Mouse (Mus musculus): ENCODE results near the gene Slc4a3.

Slc4a3 gene

DNA sequence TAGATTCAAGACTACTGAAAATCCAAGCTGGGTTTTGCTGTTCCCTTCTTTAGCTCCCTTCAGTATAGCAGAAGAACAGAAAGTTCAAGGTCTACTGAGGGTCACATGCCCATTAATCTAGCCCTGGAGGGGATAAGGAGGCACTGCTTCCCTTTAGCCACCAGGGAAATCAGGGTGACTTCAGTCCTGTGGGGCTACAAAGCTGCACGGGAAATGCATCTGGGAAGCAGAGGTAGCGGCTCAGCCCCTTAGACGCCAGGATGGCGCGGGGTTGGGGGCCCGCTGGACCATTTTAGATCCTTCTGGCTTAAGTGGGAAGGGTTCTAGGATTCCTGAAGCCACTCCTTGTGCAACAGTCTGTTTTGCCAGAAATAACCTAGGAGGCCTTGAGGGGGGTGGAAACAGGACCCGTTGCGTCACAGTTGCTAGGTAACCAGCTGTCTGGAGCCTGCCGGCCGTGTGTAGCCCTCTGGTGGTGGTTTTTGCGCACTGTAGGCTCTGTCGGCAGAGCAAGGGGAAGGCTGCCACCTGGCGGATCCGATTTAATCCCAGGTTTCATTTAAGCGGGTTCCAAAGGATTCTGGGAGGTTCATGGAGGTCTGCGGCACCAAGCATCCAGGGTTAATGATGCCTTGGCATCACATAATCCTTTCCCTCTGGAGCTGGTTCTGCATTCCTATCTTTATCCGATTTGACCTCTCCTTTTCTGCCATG lies 13.3 kb downstream of the Slc4a3 start:
- peak; percentile 97 for DNase-seq (ENCODE audit: low read depth, low spot score)

DNA sequence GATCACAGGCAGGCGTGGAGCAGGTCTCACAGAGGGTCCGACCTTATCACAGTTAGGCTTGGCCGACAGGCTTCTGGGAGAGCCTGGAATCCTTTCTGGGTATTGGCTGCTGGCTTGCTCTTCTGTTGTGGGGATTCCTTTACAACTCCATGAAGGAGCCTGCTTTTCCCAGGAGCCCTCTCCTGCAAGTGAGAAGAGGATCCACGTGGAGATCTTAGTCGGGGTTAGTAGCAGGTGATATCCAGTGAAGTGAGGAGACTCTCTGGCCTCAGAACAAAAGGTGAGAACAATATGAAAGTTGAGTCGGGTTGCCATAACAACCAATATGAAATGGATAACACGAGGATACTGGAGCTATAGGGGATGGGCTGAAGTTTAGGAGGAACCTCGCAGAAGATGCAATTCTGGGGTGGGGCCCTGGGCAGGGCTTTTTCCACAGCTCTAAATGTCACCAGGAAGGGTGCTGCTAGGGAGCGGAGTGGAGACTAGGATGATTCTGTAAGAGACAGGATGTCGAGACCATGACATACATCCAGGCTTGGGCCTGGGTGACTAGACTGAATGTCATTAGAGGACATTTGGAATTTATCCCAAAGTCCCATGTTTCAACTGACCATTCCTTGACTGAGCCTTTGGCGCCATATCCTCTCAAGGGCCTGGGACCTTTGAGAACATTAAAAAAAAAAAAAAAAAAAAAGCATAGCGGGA lies 14.3 kb downstream of the Slc4a3 start:
- no peak for DNase-seq (ENCODE audit: low read depth, low spot score)

DNA sequence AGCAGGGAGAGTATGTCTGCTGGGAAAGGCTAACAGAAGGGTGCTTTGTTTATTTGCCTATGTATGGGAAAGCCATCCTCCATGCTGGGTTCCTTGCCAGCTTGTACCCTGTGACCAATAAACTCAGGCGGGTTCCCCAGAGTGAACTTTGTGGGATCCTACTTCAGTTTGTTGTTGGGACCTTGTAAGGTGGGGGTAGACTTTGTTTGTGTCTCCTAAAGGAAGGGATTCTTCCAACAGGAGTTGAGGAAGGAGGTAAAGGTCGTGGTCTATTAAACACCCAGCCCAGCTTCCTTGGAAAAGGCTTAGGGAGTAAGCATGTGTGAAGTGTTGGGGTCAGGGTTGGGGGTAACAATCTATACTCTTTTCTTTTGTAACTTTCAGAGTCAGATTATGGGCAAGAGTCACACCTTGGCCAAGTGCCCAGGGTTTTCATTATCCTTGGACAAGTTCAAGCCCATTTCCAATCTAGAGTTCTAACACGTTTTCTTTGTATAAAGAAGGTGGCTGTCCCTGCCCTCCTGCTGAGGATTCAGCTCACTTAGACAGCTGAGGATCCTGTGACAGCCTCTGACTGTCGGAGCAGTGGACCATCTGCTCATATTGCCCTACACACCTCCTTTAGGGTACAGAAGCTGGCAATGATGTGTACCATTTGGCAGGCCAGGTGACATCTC lies 15.3 kb downstream of the Slc4a3 start:
- DNase-seq (ENCODE audit: low read depth, low spot score) = no peak

DNA sequence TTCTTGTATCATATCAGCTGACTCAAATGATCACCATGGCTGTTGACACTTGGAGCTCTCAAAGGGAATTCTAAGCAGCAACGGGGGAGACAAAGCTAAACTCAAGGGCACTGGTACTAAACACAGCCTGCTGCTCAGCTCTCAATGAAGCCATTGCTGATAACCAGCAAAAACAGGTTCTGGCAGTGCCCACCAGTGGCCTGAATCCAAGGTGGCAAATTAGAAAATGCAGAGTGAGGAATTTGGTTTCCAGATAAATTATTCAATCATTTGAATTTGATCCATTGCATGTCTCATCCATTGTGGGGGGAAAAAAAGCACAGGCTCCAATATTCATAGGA lies 15.8 kb downstream of the Slc4a3 start:
- DNase-seq (ENCODE audit: low read depth, low spot score) = no peak

DNA sequence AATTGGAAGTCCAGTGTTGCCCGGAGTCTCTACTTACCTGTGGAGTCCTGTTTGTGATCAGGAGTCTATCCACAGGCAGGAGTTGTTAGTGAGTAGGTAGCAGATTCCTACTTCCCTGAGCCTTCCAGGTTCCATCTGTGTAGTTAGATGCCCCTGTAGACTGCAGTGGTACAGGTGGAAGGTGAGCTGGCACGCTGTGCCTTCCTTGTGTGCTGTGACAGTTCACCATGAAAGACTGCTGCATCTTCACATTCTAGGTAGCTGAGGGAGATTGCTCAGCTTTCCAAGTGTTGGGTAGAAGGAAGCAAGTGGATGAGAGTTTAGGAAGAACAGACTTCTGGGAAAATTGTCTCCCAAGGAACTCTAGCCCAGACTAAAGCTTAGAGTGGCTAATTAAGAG lies 18.0 kb downstream of the Slc4a3 start:
- DNase-seq (ENCODE audit: low read depth, low spot score) = no peak

DNA sequence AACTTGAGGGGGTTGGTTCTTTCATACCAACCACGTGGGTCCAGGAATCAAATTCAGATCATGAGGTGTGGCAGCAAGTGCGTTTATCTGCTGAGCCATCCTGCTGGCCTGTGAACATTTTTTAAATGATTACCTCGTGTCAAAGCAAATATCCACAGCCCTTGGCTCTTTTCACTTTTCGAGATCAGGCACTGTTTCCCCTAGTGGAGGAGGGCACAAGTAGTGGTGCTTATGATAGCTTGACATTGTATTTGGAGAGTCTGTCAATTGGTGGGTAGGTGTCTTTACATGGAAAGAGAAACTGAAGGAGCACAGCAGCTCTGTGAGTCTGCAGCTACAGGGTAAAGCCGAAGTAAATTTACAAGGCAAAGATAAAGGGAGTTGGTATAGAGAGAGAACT lies 18.9 kb downstream of the Slc4a3 start:
- DNase-seq (ENCODE audit: low read depth, low spot score) = no peak

DNA sequence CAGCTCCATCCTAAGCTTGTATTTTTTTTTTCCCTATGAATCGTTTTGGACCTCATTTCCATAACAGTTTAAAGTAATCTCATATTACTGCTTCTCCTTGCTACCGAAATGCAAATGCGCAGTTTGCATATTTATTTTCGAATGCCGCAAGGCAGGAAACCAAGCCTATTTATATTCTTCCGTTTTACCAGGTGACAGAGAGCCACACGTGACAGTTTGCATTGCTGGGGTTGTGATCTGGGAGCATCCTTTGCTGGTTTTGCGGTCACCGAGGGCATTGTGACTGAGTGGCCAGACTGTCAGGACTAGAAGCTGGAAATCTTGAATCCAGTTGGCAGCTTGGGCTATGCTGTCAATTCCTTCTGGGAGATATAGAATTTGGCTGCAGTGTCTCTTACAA lies 19.6 kb downstream of the Slc4a3 start:
- DNase-seq (ENCODE audit: low read depth, low spot score) = no peak

DNA sequence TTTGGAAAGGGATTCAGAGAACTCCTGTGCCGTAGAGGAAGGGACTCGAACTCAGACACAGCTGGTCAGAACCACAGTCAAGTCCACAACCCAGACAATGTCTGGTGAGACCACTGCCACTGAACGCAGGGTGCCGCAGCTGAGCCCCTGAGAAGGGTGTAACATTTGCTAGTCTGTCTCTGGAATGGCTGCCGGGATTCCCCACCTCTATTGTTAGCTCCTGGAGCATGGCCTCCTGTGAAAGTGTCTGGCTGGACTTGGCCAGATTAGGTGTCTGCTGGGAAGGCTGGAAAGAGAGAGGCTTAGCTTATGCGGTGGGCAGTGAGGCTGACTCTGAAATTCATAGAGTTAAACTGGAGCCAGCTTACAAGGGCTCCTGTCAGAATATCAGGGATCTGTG lies 24.3 kb downstream of the Slc4a3 start:
- no peak for DNase-seq (ENCODE audit: low read depth, low spot score)

DNA sequence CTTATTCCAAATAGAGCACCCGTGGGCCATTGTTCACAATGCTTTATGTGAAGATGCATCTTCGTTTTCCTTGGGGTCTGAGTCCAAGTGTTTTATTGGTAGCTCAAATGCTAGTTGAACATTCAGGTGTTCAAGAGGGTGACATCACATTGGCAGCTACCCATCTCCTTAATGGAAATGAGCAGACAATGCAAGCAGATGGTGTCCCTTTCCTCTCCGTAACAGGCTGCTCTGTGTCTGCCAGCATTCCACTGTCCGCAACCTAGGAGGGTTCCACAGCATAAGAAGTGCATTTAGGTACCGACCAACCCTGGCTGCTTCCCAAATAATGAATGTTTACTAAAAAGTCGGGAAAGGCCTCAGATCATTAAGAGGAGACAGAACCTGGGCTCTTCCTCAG lies 26.7 kb downstream of the Slc4a3 start:
- DNase-seq (ENCODE audit: low read depth, low spot score) = no peak

DNA sequence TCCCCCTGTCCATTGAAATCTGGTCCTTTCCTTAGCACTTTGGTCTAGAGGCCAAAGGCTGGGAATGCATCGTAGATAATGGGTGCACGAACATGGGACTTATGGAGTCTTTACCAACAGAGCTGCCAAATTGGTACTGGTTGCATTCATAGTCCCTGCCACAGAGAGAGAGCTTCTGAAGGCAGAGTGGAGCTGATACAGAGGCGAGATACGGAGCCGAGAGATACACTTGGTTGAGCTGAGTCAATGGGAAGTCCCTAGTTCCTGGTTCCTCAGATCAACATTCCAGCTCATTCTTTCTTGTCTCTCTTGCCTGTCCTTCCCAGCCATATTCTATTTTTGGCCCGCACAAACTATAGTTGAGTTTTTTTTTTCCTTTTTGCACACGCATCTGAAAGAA lies 27.6 kb downstream of the Slc4a3 start:
- no peak for DNase-seq (ENCODE audit: low read depth, low spot score)

DNA sequence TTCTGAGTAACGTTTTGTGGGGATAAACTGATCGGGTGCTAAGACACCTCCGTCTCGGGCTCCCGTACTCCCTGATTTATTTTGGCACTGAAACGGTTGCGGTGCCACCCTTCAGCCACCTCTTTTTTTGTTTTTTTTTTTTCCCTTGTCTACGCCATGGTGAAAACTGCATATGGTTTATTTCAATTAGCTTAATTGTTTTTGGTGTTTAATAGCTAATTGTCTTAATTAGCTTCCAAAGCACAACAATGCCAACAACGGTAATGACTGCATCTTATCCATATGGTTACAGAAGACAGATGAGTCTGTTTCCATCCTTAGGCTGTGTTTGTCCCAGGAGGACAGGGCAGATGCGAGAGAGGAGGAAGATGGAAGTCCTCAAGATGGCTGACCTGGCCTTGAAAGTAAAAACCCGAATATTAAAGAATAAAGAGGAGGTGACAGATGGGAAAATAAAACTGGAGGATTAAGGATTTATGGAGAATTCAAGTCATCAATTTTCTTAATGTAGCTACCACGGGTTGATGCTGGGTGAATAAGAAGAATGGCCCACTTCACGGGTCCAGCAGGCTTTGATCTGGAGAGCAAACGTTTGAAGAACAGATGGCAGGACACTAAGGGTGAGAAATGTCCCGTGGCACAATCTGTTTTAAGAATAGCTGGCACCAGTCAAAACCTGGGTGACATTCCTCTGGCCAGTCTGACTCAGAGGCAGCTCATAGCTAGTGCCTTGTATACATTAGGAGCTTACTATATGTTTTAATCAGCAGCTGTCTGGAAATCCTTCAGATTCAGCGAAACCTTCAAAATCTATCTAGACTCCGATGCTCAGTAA lies 28.6 kb downstream of the Slc4a3 start:
- no peak for DNase-seq (ENCODE audit: low read depth, low spot score)

DNA sequence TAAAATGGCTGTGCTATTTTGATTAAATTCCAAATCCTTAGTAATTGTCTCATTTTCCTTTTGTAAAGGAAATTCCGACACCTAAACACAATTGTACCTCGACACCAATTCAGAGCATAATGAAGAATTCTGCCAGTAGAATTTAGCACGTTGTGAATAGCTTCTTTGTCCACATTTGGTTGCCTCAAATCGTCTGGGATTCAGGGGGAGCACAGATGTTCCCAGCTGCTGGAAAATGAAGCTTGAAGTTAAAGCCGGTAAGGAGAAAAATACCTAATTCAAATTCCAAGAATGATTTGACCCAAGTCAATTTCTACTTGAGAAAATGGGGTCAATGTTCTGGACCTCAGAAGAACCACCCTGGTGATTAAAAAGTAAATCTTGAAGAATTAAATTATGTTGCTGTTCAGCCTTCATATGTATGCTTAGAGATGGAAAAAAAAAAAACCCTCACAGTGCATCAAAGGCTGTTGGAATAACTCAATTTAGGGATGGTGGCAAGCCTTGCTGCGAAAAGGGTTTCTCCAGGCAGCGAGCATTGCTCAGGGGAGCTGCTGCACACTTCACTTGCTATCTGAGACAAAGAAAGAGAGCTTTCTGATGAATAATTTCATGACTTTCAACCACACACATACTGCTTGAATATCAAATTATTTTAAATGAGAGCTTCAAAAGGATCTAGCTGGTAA lies 36.0 kb downstream of the Slc4a3 start:
- no peak for DNase-seq (ENCODE audit: low read depth, low spot score)

DNA sequence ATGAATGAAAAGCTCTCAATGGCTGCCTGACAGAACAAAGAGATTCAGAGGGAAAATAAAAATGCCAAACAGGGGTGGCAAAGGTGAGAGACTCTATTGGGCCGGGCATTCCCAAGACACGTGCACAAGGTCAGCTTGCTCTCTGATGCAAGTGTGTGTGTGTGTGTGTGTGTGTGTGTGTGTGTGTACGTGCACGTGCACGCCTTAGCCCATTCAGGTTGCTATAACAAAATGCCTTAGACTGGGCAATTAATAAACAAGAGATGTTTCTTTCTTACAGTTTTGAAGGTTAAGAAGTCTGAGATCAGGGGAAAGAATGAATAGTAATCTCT lies 36.5 kb downstream of the Slc4a3 start:
- no peak for DNase-seq (ENCODE audit: low read depth, low spot score)

DNA sequence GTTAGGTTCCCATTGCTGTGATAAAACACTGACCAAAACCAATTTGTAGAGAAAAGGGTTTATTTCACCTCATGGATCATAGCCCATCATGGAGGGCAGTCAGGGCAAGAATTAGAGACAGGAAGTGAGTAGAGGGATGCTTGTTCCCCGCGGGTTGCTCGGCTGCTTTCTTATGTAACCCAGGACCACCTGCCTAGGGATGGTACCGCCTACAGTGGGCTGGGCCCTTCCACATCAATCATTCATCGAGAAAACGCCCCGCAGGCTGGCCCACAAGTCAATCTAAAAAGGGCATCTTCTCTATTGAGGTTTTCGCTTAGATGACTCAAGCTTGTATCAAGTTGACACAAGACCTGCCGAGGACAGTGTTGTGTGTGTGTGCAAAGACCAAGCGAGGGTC lies 37.0 kb downstream of the Slc4a3 start:
- DNase-seq (ENCODE audit: low read depth, low spot score) = no peak

DNA sequence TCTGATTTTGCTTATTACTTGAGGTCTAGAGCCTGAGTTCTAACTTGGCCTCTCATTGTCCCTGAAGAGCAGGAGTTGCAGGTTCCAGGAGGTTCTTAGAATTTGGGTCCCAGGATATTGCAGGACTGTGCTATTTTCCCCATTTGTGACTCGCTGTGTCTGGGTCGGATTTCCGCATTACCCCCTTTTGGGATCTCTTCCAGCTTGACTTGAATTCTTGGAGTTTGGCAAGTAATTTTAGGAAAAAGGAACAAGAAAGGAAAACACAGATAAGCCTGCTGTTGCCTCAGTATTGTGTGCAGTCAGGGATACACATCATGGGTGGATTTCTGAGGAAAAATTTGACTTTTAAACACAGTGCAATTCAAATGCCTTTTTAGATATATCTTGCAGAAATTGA lies 40.7 kb downstream of the Slc4a3 start:
- no peak for DNase-seq (ENCODE audit: low read depth, low spot score)

DNA sequence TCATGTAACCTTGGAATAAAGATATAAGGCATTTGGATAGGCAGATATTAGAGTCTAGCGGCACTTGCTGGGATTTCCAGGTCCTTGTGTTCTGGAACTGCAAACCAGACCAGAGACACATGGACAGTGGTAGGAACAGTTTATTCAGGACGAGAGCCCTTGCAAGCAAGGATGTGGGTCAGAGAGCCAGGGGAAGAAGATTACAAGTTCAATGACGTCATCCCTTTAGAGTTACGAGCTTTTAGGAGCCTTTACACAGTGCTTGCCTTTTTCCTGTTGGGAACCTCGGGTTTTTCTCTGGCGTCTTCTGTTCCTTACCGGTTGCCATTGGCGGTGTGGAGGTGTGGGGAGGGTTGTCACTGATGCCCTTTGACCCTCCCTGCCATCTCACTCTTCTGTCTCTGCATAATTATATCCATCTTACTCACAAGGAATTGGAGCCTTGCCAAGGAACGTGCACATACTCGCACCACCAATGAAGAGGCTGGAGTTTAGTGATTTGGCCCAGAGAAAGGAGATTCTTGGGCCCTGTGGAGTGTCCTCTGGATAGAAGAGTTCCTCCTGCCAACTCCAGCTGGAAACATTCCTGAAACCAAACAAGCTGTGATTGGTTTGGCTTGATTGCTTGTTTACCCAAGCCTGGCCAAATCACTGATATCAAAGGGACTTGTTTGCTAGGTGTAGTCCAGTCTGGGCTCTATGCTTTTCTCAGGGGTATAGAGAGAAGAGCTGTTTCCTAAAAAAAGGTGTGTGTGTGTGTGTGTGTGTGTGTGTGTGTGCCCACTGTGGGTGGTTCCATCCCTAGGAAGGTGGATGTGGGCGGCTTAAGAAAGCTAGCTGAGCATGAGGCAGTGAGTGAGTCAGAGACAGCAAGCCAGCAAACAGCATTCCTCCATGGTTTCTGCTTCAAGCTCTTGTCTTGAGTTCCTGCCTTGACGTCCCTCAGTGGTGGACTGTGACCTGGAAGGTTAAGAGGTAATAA lies 42.0 kb downstream of the Slc4a3 start:
- no peak for DNase-seq (ENCODE audit: low read depth, low spot score)

DNA sequence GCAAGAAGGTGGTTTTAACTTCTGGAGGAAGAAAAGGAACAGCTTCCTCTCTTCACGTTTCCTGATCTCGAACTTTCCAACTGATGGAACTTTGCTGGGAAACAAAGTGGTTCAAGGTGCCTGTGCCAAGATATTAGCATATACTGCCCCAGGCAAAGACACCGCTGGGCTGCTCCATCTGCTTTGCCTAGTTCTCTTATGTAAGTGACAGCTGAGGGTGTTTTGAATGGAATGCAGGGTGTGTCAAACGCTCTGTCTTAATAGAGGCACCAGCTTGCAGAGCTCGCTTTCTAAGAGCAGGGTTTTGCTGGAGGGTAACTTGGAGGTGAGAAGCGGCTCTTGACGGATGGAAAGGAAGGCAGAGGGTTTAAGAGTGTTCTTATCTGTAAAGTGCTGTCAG lies 42.8 kb downstream of the Slc4a3 start:
- no peak for DNase-seq (ENCODE audit: low read depth, low spot score)

DNA sequence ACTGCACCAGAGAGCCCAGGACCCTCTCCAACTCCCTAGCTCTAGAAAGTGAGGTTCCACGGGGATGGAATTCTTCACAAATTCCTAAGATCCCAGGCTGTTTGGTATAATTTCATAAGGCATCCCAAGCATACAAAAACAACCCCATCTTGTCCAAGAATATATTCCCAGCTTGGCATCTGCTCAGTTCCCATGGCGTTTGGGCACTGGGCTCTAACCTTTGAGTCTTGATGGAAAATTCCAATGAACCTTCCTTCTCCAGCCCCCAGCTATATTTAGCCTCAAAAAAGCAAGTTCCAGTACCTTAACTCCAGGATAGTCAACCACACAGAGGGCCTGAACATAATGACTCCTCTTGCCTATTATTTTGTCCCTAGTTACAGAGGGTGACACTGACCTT lies 43.9 kb downstream of the Slc4a3 start:
- DNase-seq (ENCODE audit: low read depth, low spot score) = no peak

DNA sequence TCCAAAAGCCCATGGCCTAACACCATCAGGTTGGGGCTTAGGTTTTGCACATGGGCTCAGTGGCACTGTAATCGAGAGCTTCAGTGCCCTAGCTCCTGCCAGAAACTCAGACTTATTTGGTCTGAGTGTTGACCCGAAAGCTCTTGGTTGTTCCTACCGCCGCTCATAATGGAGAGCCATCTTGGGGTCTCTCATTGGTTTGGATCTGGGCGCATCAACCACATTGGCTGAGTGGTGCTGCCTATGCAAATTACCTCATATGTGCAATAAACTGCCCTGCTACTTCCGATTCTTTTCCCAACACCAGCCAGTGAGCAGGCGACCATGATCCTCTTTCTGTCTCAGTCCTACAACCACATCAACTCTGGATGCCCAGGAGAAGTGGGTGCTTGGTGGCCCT lies 47.9 kb downstream of the Slc4a3 start:
- DNase-seq (ENCODE audit: low read depth, low spot score) = no peak

DNA sequence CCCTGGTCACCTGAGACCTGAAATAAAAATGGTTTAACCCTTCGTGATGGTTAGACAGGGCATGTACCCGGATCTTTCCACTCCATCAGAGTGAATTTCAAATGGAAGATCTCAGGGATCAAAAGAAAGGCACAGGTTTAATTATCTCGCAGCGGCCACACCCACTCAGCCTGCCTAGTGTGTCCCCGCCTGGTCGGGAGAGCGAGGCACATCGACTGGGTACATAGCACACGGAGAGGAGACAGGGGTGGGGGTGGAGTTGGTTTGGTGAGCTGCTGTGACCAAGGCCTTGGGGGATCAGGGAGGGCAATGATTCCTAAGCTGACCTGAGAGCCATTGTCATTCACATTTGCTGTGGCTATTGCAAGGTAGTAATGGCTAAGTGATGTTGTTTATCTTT lies 48.8 kb downstream of the Slc4a3 start:
- DNase-seq (ENCODE audit: low read depth, low spot score) = no peak

DNA sequence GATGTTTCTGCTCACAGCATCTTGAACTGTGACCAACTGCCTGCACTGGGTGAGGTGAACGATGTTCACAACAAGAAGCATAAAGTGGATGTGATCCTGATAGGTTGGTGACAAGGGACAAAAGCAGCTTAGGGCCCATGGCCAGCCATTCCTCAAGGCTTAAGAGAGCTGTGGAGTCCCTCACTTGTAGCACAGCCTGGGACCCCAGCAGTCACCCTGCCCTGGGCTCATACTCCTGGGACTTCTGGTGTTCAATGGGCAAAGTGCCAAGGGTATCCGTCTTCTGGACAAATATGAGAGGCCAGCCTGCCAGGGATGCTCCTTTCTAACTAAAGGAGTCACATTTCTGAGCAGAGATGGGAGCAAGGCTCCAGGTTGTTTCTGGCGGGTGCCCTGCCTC lies 49.9 kb downstream of the Slc4a3 start:
- DNase-seq (ENCODE audit: low read depth, low spot score) = no peak
